Mouse (Mus musculus) right cerebral cortex, postnatal 36 days (tissue): ENCODE data around the gene Ttc24.

ENCODE experiments used
- DNase-seq, 2 experiments: peaks; one replicate each; pipeline ENCODE4 v3.0.0; 2022; ENCODE audit warnings: low spot score in 2 of 2, mixed read lengths in 1 of 2

Ttc24 gene

GRCm38 (mm10) chr3:88081345-88082223 is 3.5 kb upstream of the Ttc24 start, which contains the start of gene Iqgap3:
Iqgap3 (plus strand) TSS chr3:88081971.
- DNase-seq = peak; percentile 81 to 86

DNA sequence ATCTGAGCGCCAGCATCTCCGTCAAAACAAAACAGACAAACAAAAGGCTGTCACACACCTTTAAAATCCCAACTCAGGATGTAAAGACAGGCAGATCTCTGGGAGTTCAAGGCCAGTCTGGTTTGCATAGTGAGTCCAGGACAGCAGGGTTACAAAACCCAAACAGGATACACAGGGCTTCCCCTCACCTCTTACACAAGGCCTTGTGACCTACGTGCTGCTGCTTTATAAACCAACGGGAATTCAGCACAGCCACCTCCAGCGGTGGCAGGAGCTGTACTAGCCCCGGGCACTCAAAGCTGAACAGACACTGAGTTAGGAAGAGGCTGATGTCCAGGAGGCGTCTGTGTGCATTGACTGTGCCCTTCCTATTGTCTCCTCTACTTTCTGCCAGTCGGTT is 663 bp downstream of the Ttc24 start:
- no peak for DNase-seq

DNA sequence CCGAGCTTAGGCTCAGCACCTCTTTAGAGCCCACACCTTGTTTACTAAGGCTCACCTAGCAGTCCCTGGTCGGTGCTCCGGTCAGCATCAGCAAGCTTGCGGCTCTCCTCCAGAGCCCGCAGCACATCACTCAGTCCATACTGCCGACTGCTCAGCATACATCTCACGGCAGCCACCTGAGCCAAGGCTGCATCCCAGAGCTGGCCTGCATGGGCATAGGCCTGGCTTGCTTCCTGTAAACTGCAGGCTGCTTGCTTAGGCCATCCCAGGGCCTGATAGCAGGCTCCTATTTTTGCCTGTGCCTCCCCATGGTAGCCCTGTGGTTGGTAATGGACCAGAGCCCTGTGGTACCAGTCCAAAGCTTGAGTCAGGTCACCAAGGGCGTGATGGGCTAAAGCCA is 3.3 kb downstream of the Ttc24 start:
- no peak for DNase-seq

GRCm38 (mm10) chr3:88074351-88074750 is 3.8 kb downstream of the Ttc24 start:
- DNase-seq = no peak

DNA sequence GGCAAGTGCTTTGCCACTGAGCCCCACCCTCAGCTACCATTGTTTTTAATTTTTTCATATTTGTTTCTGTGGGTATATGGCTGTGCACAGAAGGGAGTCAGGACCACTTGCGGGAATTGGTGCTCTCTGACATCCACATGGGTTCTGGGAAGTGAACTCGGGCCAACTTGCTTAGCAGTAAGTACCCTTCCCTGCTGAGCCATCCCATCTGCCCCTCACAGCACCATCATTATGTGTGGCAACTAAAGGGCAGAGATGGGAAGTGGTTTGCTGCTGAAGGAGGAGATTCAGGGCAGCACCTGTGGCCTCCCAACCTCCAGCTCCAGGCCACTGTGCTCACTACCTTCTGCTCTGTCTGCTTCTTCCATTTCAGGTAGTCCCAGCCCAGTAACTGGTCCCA is 4.5 kb downstream of the Ttc24 start:
- DNase-seq = no peak

DNA sequence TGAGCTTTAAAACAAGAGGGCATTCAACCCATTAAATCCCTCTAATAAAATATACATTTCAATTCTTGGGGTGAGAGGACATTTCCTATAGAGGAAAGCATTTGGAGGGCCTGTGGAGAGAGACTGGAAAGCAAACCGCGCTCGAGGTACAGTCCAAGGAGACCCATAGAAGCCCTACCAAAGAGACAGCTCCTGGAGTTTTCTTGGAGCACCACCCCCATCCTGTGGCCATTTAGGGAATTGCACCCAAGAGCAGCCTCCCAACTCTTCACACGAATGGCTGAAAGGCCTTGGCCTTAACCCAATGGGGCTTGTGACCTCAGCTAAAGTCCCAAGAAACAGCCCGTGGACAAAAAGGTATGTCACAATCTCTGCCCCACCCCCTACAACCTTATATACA is 6.3 kb downstream of the Ttc24 start:
- peak; percentile 74 to 77 for DNase-seq

DNA sequence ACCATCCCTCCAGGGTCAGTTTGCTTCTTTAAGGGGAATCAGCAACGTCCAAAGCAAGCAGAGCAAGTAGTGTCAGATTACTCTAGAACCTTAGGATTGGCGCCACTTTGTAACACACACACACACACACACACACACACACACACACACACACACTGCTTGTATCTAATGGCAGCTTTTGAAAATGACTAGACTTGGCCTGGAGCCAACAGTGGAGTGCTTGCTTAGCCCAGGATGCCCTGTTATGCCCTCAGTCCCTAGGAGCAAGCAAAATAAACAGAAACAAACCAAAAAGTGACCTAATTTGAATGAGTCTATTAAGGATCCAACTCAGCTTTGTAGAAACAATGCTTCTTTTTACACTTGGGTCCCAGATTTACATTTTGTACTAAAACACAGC is 9.7 kb downstream of the Ttc24 start:
- no peak for DNase-seq

DNA sequence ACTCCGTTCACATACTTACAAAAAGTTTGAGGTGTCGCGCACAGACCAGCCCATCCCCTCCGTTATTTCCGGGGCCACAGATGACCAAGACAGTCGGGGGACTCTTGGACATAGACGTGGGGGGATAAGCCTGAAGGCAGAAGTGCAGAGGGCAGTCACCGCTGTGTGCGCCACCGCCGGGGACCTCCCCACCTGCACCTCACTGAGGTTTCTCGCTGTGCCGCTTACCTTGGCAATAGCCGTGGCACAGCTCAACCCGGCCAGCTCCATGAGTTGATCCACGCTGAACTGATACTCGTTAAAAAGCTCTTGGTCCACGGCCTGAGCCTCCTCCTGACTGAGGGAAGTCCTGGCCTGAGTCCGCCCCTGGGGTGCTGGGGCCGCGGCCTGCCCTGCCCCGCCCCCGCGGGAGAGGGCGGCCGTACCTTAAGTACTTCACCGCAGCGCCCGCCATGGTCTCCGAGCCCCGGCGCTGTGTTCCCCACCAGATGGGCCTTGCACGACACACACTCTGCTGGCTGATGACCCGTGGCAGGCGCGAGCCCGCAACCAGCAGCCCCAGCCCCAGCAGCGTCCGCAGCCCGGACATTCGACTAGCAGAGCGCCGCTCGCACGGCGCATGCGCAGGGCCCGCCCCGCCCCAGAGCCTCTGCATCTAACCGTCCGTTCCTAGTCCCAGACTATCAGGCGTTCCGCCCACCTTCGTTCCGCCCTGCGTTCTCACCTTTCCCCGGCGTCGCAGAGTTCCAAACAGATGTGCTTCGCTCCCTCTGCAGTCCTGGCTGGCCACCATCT is 20.0 kb downstream of the Ttc24 start, which contains the start of gene Naxe:
Naxe (minus strand) TSS at position 594 of the 795 bp plus-strand sequence.
- peak; percentile 77 to 78 for DNase-seq

DNA sequence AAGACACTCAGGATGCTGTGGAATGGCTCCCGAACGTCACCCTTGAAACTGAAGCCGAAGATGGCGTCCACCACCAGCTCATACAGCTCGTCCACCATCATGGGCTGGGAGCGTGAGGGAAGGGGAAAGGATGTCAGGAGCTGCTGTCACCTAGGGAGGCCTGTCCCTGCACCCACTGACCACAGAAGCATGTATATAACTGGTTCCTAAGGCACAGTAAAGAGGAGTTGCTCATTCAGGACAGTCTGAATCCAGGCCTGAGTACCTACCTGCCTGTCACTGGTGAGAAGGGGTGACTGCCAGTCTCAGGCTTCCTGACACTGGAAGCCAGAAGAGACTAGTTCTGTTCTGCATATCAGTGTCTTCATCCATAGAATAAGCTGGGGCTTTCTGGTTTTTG is 21.1 kb downstream of the Ttc24 start:
- no peak for DNase-seq

GRCm38 (mm10) chr3:88049532-88049931 is 28.6 kb downstream of the Ttc24 start:
- DNase-seq = no peak

GRCm38 (mm10) chr3:88042661-88043421 is 35.3 kb downstream of the Ttc24 start, which contains the start of gene Gpatch4:
Gpatch4 (plus strand) TSS chr3:88043108.
- peak; percentile 75 to 86 for DNase-seq

DNA sequence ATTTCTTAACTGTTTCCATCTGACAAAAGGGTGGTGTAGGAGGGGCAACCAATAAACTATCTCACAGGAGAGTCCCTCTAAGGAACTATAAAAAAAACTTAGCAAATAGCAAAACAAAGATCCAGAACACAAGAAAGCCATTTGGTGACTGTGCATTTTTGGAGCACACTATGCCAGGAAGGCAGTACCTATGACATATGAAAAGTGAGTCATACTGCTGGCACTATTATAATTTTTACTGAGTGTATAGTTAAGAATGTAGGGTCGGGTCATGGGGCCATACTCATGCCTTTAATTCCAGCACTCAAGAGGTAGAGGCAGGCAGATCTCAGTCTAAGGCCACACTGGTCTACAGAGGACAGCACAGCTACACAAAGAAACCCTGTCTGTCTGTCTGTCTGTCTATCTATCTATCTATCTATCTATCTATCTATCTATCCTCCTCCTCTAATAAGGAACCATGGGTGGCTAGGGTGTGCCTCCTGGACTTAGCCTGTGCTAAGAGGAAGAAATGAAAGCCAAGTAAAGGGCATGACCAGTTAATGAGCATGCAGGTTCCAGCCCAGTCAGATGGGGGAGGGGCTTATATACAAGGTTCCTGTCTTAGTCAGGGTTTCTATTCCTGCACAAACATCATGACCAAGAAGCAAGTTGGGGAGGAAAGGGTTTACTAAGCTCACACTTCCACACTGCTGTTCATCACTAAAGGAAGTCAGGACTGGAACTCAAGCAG is 42.4 kb downstream of the Ttc24 start:
- no peak for DNase-seq

- no peak for DNase-seq
Measured at GRCm38 (mm10) chr3:88033506-88033905, 44.6 kb downstream of the Ttc24 start.

DNA sequence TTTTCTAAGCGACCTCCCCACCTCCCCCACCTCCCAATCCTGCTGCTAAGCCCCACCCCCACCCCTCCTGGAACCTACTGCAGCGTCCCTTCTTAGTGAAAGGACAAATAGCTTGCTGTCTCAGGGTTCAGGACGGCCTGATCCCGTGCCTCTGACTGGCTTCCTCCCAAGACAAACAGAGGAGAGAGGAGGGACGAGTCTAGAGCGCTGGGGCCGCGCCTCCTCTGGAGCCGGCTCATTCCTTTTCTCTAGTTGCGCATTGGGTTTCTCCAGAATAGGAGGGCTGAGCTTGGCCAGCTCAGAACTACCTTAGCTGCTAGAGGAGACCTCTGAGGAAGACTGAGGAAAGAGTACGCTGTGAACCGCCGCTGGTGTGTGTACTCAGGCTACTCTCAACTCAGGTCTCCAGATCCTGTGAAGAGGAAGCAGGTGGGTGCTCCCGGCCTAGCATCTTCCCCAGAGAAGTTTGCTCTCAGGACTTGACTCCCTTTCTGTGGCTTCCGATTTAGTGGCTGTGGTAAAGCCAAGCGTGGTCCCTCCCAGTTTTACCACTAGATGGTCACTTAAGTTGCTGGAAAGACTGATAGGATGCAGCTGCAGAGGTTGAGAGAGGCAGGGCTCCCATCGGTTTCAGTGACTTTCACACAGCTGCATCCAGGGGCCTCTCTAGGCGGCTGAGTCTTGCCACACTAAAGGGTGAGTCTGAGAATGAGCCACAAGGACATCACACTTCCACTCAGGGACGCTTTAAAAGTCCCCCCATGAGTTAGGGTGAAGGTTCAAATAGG is 47.3 kb downstream of the Ttc24 start:
- peak; percentile 14 to 35 for DNase-seq

- DNase-seq = no peak
Measured at GRCm38 (mm10) chr3:88027434-88028186, 50.5 kb downstream of the Ttc24 start, which contains the start of gene Hapln2. Hapln2 (minus strand) TSS chr3:88027583.

GRCm38 (mm10) chr3:88026823-88027222 is 51.3 kb downstream of the Ttc24 start:
- DNase-seq = no peak

- DNase-seq = no peak
Measured at GRCm38 (mm10) chr3:88023192-88024074, 54.7 kb downstream of the Ttc24 start.
